Mouse (Mus musculus) heart, adult 2 months (tissue): ENCODE results near the gene Mink1.

Experiments used
- CTCF ChIP-seq: fragments of 200-600 bp; IDR thresholded peaks from 2 replicates; pipeline ENCODE4 v1.8.1; 2022; ENCODE audit warnings: antibody characterized with exemption, mild to moderate bottlenecking, moderate library complexity
- EP300 ChIP-seq: fragments of 200-500 bp; IDR thresholded peaks from 2 replicates; pipeline ENCODE4 v1.6.1; 2011; ENCODE audit warnings: low read depth, low read length, control low read depth; ENCODE audit not compliant: insufficient read depth

GRCm38 (mm10) chr11:70647716-70648420 is 85.2 kb downstream of the Mink1 start:
- TF ChIP-seq CTCF (no peak), EP300 (no peak)
